Mouse (Mus musculus) megakaryocyte, embryonic 14.5 days (primary cell): Measurements from ENCODE around the gene Sympk. TPM values are rescaled to one million over a fixed set of nuclear protein-coding genes. Genes with fewer than 3 reads are reported as not detected.

Experiments
- H3K27me3 ChIP-seq: replicated peaks from 2 replicates; pipeline ENCODE3; 2012; ENCODE audit warnings: inconsistent platforms
- H3K36me3 ChIP-seq: replicated peaks from 2 replicates; pipeline ENCODE3; 2012; ENCODE audit warnings: low read length, inconsistent platforms, mixed read lengths
- H3K4me1 ChIP-seq: 2 replicates; pipeline ENCODE4 v1.6.1; 2012; ENCODE audit warnings: inconsistent platforms
- H3K4me3 ChIP-seq: replicated peaks from 2 replicates; pipeline ENCODE3; 2012; ENCODE audit warnings: moderate library complexity, mild to moderate bottlenecking, inconsistent platforms
- H3K9me3 ChIP-seq: 2 replicates; pipeline ENCODE4 v1.6.1; 2012; ENCODE audit warnings: inconsistent platforms
- FLI1 ChIP-seq: IDR thresholded peaks from 2 replicates; pipeline ENCODE4 v1.6.1; 2012; ENCODE audit warnings: low read length, inconsistent platforms, mixed read lengths
- GATA1 ChIP-seq: IDR thresholded peaks from 3 replicates; pipeline ENCODE4 v1.6.1; 2012; ENCODE audit warnings: mixed read lengths, low read length, inconsistent platforms, borderline replicate concordance
- polyA plus RNA-seq: library from polyadenylated mRNA; stranded (reverse); fragments of >175 nt; gene quantifications from 2 replicates; pipeline ENCODE4 v1.2.3, GENCODE M21; 2012; ENCODE audit warnings: low replicate concordance; ENCODE audit not compliant: insufficient read depth

The Sympk gene
- polyA plus RNA-seq, 1 experiment = 205 TPM

DNA sequence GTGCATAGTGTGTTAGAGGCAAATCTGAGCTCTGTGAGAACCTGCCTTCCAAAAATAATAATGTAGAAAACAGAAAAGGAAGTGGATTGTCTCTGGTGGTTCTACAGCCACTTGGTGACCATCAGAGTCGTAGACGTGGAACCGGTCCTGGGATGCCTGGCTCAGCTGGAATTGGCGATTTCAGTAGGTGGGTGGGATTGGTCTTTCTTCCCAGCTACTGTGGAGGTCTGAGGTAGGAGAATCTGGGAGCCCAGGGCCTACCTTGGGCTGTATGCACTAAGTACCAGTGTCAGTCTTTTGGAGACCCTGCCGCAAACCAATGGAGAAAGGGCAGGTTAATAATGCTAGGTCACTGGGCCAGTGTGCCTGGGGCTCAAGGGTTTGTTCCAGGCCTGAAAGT lies 31.1 kb upstream of the Sympk start:
- H3K36me3 ChIP-seq = peaks cover 52% of the 10 kb centered on the region
- no peaks in the 10 kb centered on the region for H3K9me3 ChIP-seq
- no peak overlapping the region for H3K4me3 ChIP-seq
- peaks cover 37% of the 10 kb centered on the region for H3K4me1 ChIP-seq
- no peak for TF ChIP-seq GATA1
- TF ChIP-seq FLI1 = no peak
- peaks cover 40% of the 10 kb centered on the region for H3K27me3 ChIP-seq

- no peak overlapping the region for H3K4me3 ChIP-seq
- H3K27me3 ChIP-seq = peaks cover under 1% of the 10 kb centered on the region
- no peaks in the 10 kb centered on the region for H3K9me3 ChIP-seq
- TF ChIP-seq GATA1 = no peak
- no peak for TF ChIP-seq FLI1
- H3K36me3 ChIP-seq = peaks cover 47% of the 10 kb centered on the region
- H3K4me1 ChIP-seq = peaks cover 54% of the 10 kb centered on the region
These were observed 25.3 kb upstream of the Sympk start for GRCm38 (mm10) chr7:18998835-18999234.

DNA sequence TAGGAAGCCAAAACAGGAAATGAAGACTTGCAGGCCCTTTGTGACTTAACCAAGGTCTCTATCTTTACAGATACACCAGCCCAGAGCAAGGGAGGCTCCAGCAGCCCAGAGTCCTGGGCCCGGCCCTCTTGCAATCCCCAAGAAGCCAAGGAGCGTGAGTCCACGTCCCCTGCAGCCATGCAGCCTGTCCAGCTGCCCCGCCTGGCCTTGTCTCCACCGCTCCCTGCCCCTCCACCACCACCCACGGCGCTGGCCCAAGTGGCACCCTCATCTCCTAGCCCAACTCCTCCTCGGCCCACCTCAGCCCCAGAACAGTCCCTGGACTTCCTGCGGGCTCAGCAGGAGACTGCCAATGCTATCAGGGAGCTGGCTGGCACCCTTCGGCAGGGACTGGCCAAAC lies 23.8 kb upstream of the Sympk start:
- TF ChIP-seq GATA1 = no peak
- TF ChIP-seq FLI1 = no peak
- peaks cover 40% of the 10 kb centered on the region for H3K36me3 ChIP-seq
- no peaks in the 10 kb centered on the region for H3K27me3 ChIP-seq
- H3K4me1 ChIP-seq = peaks cover 66% of the 10 kb centered on the region
- H3K4me3 ChIP-seq = peak overlapping the region; percentile 92
- H3K9me3 ChIP-seq = no peaks in the 10 kb centered on the region

GRCm38 (mm10) chr7:19001066-19001806 lies 22.9 kb upstream of the Sympk start:
- peak overlapping the region; percentile 92 for H3K4me3 ChIP-seq
- peaks cover 40% of the 10 kb centered on the region for H3K36me3 ChIP-seq
- no peaks in the 10 kb centered on the region for H3K27me3 ChIP-seq
- TF ChIP-seq GATA1 (no peak), FLI1 (no peak)
- H3K4me1 ChIP-seq = peaks cover 74% of the 10 kb centered on the region
- no peaks in the 10 kb centered on the region for H3K9me3 ChIP-seq

- Histone ChIP-seq H3K4me3 (peak overlapping the region; percentile 92), H3K27me3 (no peaks in the 10 kb centered on the region), H3K36me3 (peaks cover 37% of the 10 kb centered on the region), H3K4me1 (peaks cover 79% of the 10 kb centered on the region), H3K9me3 (no peaks in the 10 kb centered on the region)
- TF ChIP-seq GATA1 = no peak
- TF ChIP-seq FLI1 = no peak
These were observed 22.4 kb upstream of the Sympk start for GRCm38 (mm10) chr7:19001807-19002085.

DNA sequence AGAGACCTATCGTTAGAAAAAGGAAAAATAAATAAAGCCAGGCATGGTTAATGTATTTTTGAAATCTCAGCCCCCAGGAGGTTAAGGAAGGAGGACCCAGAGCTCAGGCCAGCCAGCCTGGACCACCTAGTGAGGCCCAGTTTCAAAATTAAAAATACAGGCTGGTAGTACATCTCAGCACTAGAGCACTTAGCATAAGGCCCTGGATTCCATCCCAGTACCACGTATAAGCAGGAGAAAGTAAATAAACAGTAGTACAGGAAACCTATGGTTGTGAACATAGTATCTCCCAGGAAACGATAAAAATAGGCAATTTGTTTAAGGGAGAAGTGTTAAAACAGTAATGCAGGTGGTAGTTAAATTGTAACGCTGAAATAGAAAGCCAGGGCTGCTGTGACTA lies 22.1 kb upstream of the Sympk start:
- H3K36me3 ChIP-seq = peaks cover 41% of the 10 kb centered on the region
- no peaks in the 10 kb centered on the region for H3K9me3 ChIP-seq
- no peak for TF ChIP-seq FLI1
- TF ChIP-seq GATA1 = no peak
- peaks cover 83% of the 10 kb centered on the region for H3K4me1 ChIP-seq
- no peaks in the 10 kb centered on the region for H3K27me3 ChIP-seq
- H3K4me3 ChIP-seq = peak overlapping the region; percentile 92

- Histone ChIP-seq H3K27me3 (no peaks in the 10 kb centered on the region), H3K4me3 (peak overlapping the region; percentile 92), H3K4me1 (peaks cover 84% of the 10 kb centered on the region), H3K36me3 (peaks cover 36% of the 10 kb centered on the region), H3K9me3 (no peaks in the 10 kb centered on the region)
- TF ChIP-seq FLI1 (no peak), GATA1 (no peak)
These were observed 21.2 kb upstream of the Sympk start for GRCm38 (mm10) chr7:19002848-19003498.

GRCm38 (mm10) chr7:19003902-19004630 lies 20.1 kb upstream of the Sympk start, which contains the start of gene Irf2bp1:
Gene Irf2bp1 (plus strand): TSS chr7:19004044.
- H3K36me3 ChIP-seq = peaks cover 28% of the 10 kb centered on the region
- no peaks in the 10 kb centered on the region for H3K27me3 ChIP-seq
- peaks cover 81% of the 10 kb centered on the region for H3K4me1 ChIP-seq
- TF ChIP-seq FLI1 (no peak), GATA1 (no peak)
- H3K4me3 ChIP-seq = peak within 1 kb of the TSS; percentile 99
- H3K9me3 ChIP-seq = no peaks in the 10 kb centered on the region

DNA sequence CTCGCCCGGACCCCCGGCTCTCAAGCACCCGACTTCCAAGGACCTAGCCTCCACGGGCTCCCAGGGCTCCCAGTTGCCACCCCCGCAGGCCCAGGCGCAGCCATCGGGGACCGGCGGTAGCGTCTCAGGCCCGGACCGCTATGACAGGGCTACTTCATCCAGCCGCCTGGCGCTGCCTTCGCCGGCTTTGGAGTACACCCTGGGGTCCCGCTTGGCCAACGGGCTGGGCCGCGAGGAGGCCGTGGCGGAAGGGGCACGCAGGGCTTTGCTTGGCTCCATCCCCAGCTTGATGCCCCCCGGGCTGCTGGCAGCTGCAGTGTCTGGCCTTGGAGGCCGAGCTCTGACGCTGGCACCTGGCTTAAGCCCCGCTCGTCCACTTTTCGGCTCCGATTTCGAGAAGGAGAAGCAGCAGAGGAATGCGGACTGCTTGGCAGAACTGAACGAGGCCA lies 19.5 kb upstream of the Sympk start:
- TF ChIP-seq GATA1 = no peak
- no peak for TF ChIP-seq FLI1
- Histone ChIP-seq H3K36me3 (peaks cover 26% of the 10 kb centered on the region), H3K9me3 (no peaks in the 10 kb centered on the region), H3K4me1 (peaks cover 77% of the 10 kb centered on the region), H3K27me3 (no peaks in the 10 kb centered on the region), H3K4me3 (peak overlapping the region; percentile 99)

DNA sequence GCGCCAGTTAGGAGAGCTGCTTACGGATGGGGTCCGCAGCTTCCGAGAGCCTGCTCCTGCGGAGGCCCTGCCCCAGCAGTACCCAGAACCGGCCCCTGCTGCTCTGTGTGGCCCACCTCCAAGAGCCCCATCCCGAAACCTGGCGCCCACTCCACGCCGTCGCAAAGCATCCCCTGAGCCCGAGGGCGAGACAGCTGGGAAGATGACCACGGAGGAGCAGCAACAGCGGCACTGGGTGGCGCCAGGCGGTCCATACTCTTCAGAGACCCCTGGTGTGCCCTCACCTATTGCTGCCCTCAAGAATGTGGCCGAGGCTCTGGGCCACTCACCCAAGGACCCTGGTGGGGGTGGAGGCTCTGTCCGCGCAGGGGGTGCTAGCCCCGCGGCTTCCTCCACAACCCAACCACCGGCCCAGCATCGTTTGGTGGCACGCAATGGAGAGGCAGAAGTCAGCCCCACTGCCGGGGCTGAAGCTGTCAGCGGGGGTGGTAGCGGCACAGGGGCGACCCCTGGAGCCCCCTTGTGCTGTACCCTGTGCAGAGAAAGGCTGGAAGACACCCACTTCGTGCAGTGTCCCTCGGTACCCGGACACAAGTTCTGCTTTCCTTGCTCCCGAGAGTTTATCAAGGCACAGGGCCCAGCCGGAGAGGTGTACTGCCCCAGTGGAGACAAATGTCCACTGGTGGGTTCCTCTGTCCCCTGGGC lies 18.6 kb upstream of the Sympk start:
- TF ChIP-seq FLI1 (no peak), GATA1 (no peak)
- Histone ChIP-seq H3K36me3 (peaks cover 26% of the 10 kb centered on the region), H3K27me3 (no peaks in the 10 kb centered on the region), H3K9me3 (no peaks in the 10 kb centered on the region), H3K4me1 (peaks cover 76% of the 10 kb centered on the region), H3K4me3 (peak overlapping the region; percentile 59)
